Mouse (Mus musculus) gastrocnemius, adult 8-10 months (tissue): ENCODE measurements around the gene Fcgr1. TPM values are rescaled to one million over a fixed set of nuclear protein-coding genes. Genes with fewer than 3 reads are reported as not detected.
"Not testable (repeated sequence)": the region's sequence is repeated elsewhere in the genome, so short reads cannot be mapped to it uniquely, and the experiment has no call there.

Experiments
- DNase-seq, 2 experiments: peaks; one replicate each; pipeline ENCODE4 v3.0.0; 2022; ENCODE audit warnings: low spot score in 2 of 2
- total RNA-seq, 4 experiments: library from RNA; stranded (reverse); gene quantifications; 2 replicates each; pipeline ENCODE4 v1.2.4; 2022

Gene Fcgr1
- total RNA-seq, 4 experiments from 2014 or later: 0.70 TPM; not detected in 3

DNA sequence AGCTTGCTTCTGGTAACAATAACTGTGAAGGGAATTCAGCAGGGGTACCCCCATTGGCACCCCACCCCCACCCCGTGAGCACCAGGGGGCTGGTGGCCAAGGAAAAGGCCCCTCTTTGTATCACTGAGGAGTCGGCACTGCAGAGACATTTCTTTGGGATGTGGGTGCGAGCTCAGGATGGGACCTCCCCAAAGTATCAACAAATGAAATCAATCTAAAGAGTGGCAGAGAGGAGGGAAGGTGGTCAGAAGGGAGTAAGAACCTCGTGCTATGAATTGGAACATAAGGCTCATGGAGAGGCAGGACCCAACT, 44.8 kb downstream of the Fcgr1 start:
- DNase-seq: no peak

DNA sequence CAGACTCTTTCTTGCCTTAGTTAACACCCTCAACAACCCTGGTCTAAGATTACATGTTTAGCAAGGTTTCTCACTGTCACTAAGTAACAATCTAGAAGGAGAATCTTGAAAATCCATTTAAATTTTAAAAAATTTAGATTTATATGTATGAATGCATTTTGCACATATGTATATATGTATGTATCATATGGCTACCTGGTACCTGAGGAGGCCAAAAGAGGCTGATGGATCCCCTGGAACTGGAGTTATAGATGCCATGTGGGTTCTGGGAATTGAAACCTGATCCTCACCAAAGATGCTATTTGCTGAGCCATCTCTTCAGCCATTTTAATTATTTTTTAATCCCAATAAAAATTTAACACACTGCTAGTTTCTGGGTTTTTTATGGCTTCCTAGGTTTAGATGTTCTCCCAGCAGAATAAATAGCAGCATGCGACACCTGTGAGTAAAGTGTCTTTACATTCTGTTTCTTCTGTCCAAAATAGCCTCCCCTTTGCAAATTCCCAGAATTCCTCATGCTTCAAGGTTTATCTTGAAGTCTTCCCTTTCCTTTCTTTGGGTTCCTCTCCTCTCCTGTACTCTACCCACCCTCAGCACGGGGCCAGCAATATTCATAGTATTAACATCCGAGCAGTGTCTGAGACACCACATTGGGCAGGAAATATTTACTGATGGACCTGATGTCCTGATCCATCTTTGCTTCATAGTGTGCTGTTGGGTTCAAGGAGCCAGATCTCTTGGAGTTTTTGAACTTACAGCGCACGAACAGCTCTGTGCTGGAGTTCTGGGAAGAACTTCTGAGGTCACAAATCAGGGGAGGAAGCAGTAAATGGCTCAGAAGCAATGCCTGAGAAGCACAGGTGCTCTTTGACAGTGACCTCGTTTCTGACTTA, 45.4 kb downstream of the Fcgr1 start:
- DNase-seq: no peak

DNA sequence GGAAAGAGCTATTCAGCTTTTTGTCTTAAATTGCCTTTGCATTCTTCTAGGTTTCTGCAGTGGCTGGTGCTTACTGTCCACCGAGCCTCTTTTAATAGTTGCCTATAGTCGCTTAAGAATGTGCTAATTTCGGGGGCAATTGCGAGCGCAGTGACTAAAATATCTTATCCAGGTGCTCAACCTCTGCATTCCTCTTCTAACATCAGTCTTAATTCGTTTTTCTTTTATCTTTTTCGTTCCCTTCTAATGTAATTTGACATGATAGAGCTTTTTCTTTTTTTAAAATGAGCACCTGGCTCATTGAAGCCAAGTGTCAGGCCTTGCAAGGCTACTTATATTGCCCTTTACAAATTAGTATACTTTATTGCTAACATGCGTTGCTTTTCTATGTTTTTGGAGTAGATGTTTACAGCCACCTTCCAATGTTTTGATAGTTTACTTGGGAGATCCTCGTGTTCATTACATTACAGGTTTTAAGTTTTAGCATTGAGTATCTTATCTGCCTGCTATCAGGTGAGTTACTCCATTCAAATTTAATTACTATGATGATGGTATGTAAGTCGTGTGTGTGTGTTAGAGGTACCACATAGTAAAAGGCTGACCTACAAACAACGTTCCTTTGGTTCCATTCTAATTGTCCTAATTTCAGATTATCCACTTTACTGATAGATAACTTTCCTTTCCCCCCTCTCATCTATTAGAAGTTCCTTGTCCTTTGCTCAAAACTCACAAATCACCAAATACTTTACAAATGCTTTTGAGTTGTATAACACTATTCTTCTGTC, 46.2 kb downstream of the Fcgr1 start:
- no peak for DNase-seq

DNA sequence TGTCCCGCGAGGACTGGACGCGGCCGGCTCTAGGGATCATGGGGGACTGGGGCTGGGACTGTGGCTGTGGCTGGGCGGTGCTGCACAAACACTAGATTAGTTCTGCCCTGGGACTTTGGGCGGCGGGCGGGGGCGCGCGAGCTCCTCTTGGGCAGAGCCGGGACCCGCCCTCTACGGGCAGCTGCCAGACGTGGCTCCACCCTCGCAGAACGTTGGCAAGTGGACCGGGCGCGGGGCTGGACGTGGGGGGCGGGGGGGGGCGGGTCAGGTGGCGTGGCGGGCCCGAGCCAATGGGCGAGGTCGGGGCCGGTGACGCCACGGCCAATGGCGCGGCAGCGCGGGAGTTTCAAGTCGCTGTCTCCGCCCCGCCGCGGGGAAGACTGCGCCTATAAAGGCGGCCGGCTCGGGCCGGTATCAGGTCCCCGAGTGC, 47.3 kb downstream of the Fcgr1 start, which contains the start of gene Hist2h3c1:
TSS of gene Hist2h3c1 (plus strand) at position 259 of the 430 bp plus-strand sequence.
- DNase-seq: not testable (repeated sequence)

DNA sequence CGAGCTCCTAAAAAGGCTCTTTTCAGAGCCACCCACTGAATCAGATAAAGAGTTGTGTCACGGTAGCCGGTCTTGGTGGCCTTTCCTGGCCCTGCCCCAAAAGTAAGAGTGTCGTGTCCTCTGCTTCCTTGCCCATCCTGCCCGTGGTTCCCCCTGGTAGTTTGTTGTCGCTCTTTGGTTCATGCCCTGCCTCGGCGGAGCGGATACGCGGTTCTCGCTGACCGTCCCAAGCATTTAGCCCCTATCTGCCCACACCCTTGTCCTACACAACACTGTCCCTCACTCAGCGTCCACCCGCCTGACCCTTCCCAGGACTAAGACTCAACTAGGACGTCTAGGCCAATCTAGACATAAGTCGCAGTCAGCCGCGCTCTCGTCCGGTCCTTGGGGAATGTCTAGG, 47.8 kb downstream of the Fcgr1 start:
- not testable (repeated sequence) for DNase-seq

DNA sequence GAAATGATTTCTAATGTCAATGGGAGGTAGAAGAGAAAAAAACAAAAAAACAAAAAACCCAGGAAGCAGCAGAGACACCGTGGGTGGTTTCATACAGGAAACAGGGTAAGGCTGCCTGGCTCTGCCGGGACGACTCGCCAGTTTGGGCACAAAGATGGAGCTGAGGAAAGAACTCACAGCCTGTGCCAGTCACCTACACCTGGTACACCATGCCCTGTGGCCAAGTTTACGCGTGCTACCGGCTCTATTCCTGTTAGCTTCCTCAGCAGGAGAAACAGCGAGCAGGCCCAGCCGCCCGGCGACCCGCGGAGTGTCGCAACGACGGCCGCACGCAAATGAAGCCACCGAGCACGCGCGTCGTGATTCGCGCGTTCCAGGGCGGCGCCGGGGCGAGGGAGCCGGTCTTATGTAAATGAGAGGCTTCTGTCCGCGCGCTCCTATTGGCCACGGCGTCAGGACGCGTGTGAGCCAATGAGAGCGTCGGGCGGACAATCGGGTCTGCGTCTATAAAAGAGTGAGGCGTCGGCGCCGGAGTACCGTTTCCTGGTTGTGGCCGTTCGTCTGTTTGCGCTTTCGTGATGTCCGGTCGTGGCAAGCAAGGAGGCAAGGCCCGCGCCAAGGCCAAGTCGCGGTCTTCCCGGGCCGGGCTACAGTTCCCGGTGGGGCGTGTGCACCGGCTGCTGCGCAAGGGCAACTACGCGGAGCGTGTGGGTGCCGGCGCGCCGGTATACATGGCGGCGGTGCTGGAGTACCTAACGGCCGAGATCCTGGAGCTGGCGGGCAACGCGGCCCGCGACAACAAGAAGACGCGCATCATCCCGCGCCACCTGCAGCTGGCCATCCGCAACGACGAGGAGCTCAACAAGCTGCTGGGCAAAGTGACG, 48.5 kb downstream of the Fcgr1 start, which contains the start of gene Hist2h2aa1:
TSS of gene Hist2h2aa1 (plus strand) at position 495 of the 884 bp plus-strand sequence.
- DNase-seq: peak; percentile 81 to 89

DNA sequence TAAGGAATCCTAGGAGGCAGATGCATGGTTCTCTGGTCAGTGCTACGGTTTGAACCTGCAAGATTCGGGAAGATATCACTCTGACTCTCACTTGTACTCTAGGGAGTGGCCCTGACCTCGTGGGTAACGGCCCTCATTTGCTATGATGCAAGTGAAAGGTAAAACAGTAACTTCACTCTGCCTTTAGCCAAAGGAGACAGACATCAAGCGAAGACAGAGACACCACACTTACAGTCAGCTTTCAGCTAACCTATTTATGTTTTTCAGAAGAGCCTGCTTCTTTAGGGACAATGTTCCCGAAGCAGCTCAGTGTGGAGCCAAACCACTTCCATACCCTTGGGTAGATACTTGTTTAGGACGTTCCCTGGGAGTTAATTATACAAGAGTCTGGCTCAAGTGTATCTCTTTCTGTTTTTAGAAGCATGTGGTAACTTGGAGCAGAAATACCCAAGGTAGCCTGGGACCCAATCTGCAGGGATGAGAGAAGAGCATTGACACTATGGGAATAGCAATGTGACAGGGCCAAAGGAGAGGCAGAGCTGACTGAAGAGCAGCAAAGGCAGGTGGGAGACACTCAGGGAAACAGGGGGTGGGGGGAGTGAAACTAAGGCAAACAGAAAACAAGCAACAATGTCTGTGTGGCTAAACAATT, 49.7 kb downstream of the Fcgr1 start:
- no peak for DNase-seq

DNA sequence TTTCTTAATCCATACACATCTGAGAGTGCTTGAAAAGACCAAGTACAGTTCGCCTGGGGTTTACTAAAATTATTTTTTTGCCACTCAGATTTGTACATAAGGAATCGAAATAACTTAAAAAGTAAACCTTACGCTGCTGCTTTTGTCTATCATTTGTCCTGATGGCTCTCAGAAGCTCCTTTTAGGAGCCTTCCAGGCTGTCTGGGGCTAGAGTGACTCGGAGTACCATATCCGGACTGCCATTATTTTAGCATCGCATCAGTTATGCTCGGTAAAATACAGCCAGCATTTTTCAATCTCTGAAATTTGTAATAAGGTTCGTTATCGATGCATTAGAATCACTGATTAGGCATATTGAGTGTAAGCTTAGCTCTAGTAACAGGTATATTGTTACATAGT, 53.0 kb downstream of the Fcgr1 start:
- DNase-seq: no peak

DNA sequence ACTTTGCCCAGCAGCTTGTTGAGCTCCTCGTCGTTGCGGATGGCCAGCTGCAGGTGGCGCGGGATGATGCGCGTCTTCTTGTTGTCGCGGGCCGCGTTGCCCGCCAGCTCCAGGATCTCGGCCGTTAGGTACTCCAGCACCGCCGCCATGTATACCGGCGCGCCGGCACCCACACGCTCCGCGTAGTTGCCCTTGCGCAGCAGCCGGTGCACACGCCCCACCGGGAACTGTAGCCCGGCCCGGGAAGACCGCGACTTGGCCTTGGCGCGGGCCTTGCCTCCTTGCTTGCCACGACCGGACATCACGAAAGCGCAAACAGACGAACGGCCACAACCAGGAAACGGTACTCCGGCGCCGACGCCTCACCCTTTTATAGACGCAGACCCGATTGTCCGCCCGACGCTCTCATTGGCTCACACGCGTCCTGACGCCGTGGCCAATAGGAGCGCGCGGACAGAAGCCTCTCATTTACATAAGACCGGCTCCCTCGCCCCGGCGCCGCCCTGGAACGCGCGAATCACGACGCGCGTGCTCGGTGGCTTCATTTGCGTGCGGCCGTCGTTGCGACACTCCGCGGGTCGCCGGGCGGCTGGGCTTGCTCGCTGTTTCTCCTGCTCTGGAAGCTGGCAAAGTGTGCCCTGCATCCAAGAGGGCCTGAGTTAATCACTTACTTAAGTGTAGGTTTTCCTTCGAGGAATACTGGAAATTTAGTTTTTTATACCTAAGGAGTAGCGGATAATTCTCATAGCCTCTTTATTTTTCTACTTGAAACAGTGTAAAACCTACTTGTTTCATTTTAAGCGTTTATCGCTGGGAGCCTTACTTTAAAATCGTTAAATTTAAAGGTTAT, 53.6 kb downstream of the Fcgr1 start, which contains the start of gene Hist2h2aa2:
TSS of gene Hist2h2aa2 (minus strand) at position 328 of the 850 bp plus-strand sequence.
- DNase-seq: peak; percentile 86 to 93

DNA sequence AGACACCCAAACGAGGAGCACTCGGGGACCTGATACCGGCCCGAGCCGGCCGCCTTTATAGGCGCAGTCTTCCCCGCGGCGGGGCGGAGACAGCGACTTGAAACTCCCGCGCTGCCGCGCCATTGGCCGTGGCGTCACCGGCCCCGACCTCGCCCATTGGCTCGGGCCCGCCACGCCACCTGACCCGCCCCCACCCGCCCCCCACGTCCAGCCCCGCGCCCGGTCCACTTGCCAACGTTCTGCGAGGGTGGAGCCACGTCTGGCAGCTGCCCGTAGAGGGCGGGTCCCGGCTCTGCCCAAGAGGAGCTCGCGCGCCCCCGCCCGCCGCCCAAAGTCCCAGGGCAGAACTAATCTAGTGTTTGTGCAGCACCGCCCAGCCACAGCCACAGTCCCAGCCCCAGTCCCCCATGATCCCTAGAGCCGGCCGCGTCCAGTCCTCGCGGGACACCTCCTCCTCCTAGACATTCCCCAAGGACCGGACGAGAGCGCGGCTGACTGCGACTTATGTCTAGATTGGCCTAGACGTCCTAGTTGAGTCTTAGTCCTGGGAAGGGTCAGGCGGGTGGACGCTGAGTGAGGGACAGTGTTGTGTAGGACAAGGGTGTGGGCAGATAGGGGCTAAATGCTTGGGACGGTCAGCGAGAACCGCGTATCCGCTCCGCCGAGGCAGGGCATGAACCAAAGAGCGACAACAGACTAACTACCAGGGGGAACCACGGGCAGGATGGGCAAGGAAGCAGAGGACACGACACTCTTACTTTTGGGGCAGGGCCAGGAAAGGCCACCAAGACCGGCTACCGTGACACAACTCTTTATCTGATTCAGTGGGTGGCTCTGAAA, 54.6 kb downstream of the Fcgr1 start, which contains the start of gene Hist2h3c2:
TSS of gene Hist2h3c2 (minus strand) at position 174 of the 840 bp plus-strand sequence.
- peak in 1 of 2 experiments; percentile 24 for DNase-seq

DNA sequence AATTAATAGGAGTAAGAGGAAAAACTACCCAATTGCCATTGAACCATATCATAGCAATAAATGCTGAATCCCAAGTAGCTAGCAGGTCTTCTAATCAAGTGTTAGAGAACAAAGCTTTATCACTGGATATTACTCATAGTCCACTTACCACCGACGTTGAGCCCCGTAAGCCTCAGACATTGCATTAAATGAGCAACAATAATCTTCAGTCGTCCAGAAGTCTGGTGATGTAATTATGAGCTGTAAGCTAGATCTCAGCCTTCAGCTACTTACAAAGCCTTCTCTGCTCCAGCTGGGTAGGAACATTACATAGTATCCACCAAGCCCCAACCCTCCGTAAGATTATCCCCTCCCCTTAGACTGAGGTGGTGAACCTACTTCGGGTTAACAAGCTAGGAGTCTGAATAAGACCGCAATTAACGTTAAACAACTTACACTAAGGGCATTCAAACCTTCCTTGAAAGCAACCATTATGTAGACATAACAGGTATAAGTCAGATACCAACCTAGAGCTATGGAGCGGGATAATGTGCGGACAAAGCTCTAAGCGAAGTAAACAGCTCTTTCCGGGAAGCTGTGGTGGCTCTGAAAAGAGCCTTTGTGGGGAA, 55.8 kb downstream of the Fcgr1 start:
- DNase-seq: no peak

DNA sequence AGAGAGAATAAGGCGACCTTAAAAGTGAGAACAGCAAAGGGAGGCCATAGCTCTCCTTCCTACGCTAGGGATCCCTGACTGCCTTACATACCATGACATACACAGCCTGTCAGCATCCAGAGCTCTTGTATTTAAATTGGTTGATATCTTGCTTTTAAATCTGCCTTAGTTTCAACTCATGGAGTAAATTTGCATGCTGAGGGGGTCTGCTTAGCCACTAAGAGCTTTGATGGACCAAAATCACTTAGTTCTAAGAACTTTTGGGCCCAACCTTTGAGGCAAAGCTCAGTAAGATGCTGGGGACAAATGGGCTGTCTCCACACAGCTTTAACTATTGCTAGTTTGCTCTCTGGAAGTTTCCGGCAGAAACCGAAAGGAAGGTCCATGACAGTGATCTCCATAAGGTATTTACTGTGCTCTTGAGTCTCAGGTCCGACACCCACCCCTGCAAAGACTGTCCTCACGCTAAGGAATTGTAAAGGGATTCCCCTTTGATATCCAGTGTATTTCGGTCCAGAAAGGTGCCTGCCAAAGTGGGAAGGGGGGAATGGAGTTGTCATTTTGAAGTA, 56.4 kb downstream of the Fcgr1 start:
- no peak for DNase-seq

DNA sequence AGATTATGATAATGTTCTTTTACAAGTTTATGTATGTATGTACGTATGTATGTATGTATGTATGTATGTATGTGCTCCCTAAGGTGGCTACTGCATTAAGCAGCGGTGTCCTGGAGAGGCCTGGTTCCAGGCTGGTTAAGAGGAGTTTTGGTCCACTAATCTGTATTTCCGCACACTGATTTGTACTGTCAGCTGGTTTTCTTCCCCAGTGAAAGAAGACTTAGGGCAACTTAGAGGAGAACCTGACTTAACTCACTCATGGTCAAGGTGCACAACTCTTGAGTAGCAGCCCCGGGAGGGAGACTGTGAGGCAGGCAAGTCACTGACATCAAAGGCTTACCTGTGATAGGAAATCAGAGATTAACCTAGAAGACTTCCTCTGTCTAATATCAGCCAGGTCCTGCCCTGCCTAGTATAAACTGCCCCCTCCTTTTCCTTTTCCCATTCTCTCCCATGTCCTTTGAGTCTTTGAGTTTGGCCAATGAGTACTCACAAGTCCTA, 56.9 kb downstream of the Fcgr1 start:
- DNase-seq: no peak

DNA sequence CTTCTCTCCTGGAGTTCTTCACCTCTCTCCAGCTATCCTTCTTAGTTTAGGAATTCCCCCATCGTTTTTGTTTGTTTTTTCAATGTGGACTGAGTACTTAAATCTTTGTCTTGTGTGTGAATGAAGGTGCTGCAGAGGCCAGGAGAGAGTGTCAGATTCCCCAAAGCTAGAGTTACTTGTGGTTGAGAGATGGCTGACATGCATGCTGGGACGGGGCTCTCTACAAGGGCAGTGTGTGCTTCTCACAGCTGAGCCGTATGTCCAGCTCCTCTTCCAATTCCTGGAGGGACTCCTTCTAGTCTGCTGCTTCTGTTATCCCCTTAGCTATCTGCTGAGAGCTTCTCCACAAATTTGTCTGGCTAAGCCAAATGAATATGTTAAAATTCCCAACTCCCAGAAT, 57.9 kb downstream of the Fcgr1 start:
- DNase-seq: no peak

DNA sequence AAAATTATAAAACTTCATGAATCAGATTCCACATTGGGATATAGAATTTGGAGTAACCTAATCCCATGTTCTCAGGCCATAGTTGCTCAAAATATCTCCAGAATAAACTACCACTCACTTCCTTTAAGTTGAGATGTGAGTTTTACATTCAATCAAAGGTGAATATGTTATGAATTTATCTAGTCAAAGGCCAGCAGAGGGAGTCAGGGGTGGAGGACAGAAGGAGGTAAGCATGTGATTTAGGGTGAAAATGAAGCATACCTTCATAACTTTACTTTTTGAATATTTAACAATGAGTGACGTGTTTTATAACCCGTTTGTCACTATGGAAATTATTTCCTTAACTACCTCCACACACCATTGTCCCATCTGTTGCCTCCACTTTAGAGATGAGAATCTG, 58.9 kb downstream of the Fcgr1 start:
- DNase-seq: no peak
